In the genomic region with DNA sequence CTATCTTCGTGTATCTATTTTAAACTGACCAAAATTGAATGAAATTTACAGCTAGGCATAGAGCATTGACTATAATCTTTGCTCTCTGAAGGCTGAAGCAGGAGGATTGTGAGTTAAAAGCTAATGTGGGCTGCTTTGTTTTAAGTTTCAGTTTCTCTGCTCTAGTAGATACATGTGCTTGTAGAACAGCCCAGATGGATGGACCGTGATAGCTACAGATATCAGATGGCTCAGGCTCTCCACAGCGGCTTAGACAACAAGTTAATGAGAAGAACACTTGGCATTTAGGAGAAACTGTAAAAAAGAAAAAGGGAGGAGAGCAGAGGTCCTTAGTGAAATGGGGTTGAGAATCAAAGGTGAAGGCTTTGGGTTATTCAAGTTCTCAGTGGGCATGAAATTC, we compare ENCODE assay signal across 37 mouse cellular contexts. TPM values are rescaled to one million over a fixed set of nuclear protein-coding genes. Genes with fewer than 3 reads are reported as not detected.
DNase-seq lines count a peak whose midpoint lies in the region; ATAC-seq and TF ChIP-seq lines count a peak whose summit lies in the region.
"Had no signal": no experiment of that assay in that cellular context is flagged by ENCODE, and none has a peak within 500 bp of the region (broad histone marks: within the 10 kb centered on the region; RNA-seq: fewer than 3 reads in every experiment).

No protein-coding gene starts in this region.

- H3K9ac ChIP-seq in liver, embryonic 15.5 days, result no peak overlapping the region
- no peak overlapping the region for H3K9ac ChIP-seq in forebrain, postnatal 0 days
- H3K9ac ChIP-seq: embryonic facial prominence, embryonic 13.5 days; forebrain, embryonic 13.5 days; heart, embryonic 12.5 days; hindbrain, embryonic 14.5 days; lung, embryonic 14.5 days; midbrain, embryonic 12.5 days had no signal

- no peaks in the 10 kb centered on the region for H3K9me3 ChIP-seq in liver, embryonic 15.5 days (replicated peaks)
- H3K9me3 ChIP-seq in forebrain, postnatal 0 days (ENCODE audit: low read length), result no peaks in the 10 kb centered on the region
- H3K9me3 ChIP-seq: forebrain, embryonic 13.5 days; midbrain, embryonic 12.5 days had no signal

- WGBS in liver, embryonic 15.5 days (ENCODE audit: insufficient replicate concordance), result 35% methylated on average over 3 of the region's 3 CpGs
- 88% methylated on average over 3 of the region's 3 CpGs for WGBS in forebrain, postnatal 0 days

- H3K4me3 ChIP-seq in liver, embryonic 15.5 days (replicated peaks), result no peak overlapping the region
- H3K4me3 ChIP-seq in forebrain, postnatal 0 days (ENCODE audit: low read depth, low read length), result no peak overlapping the region
- H3K4me3 ChIP-seq: embryonic facial prominence, embryonic 13.5 days; forebrain, embryonic 13.5 days; gastrocnemius, adult 2 months; heart, embryonic 12.5 days; midbrain, embryonic 12.5 days had no signal

- TF ChIP-seq CTCF in forebrain, postnatal 0 days (IDR thresholded peaks at IDR 0.05; ENCODE audit: low read depth), result no peak

- intact Hi-C loops in heart, postnatal 36 days (cut with DNase I), result no loop called here

- peak overlapping the region; percentile 3; the same call in 1 of the 2 replicates for H3K4me2 ChIP-seq in liver, embryonic 15.5 days
- no peak overlapping the region for H3K4me2 ChIP-seq in forebrain, postnatal 0 days (ENCODE audit: low read depth)
- H3K4me2 ChIP-seq: embryonic facial prominence, embryonic 13.5 days; forebrain, embryonic 13.5 days; heart, embryonic 12.5 days; hindbrain, embryonic 14.5 days; lung, embryonic 14.5 days; midbrain, embryonic 12.5 days had no signal

- H3K27me3 ChIP-seq in liver, embryonic 15.5 days, result no peaks in the 10 kb centered on the region
- H3K27me3 ChIP-seq in forebrain, postnatal 0 days (ENCODE audit: insufficient read depth, low read length), result no peaks in the 10 kb centered on the region
- H3K27me3 ChIP-seq: embryonic facial prominence, embryonic 13.5 days; forebrain, embryonic 13.5 days; heart, embryonic 12.5 days; midbrain, embryonic 12.5 days had no signal

- peak overlapping the region; percentile 42 for H3K27ac ChIP-seq in liver, embryonic 15.5 days (replicated peaks)
- H3K27ac ChIP-seq in forebrain, postnatal 0 days (ENCODE audit: low read depth, low read length), result no peak overlapping the region
- H3K27ac ChIP-seq: embryonic facial prominence, embryonic 13.5 days; forebrain, embryonic 13.5 days; gastrocnemius, adult 2 months; hindbrain, embryonic 14.5 days; midbrain, embryonic 12.5 days had no signal

- peaks cover 87% of the 10 kb centered on the region for H3K36me3 ChIP-seq in liver, embryonic 15.5 days (replicated peaks)
- peaks cover 70% of the 10 kb centered on the region for H3K36me3 ChIP-seq in forebrain, postnatal 0 days (ENCODE audit: insufficient read depth)

- ATAC-seq in liver, embryonic 15.5 days (ENCODE audit: insufficient read depth), result peak; percentile 66
- ATAC-seq in forebrain, postnatal 0 days, result no peak
- ATAC-seq: forebrain, embryonic 13.5 days; intestine, postnatal 0 days had no signal

- peaks cover 29% of the 10 kb centered on the region for H3K4me1 ChIP-seq in liver, embryonic 15.5 days (replicated peaks)
- H3K4me1 ChIP-seq in forebrain, postnatal 0 days (ENCODE audit: insufficient read depth), result no peaks in the 10 kb centered on the region
- H3K4me1 ChIP-seq: embryonic facial prominence, embryonic 13.5 days; forebrain, embryonic 13.5 days; heart, embryonic 12.5 days; midbrain, embryonic 12.5 days had no signal

- peak; percentile 28 for DNase-seq in layer of hippocampus, adult 9-11 months
- no peak for DNase-seq in layer of hippocampus, adult 9-10 months (ENCODE audit: low spot score)
- DNase-seq in liver, result peak; percentile 37
- DNase-seq in forebrain, postnatal 0 days, result no peak
- no peak for DNase-seq in heart, postnatal 36 days
- DNase-seq in kidney, postnatal 4 days, result no peak
- DNase-seq in testis, postnatal 10 days (ENCODE audit: low spot score), result no peak
- DNase-seq: adrenal gland, postnatal 25 days; cerebellum, adult 11-12 months; cerebellum, adult 9-11 months; gastrocnemius, adult 2 months; gastrocnemius, postnatal 36 days; heart, adult 18-20 months; kidney, adult 9 months; kidney, postnatal 10 days; left cerebral cortex, postnatal 4 days; lung, embryonic 14.5 days; lung, postnatal 14 days; retina, postnatal 1 day; right cerebral cortex, postnatal 14 days had no signal

RNA-seq across cellular contexts. Expression of gene Arl9, which starts 13.1 kb away (rescaled TPM):
- 0.38 TPM in 1 of 2 replicates, not detected in the other for polyA plus RNA-seq in liver, embryonic 15.5 days (2015; fragmentation: Nextera tagmentation; extraction: Ambion mirVana)
- not detected in 2 replicates for total RNA-seq in forebrain, postnatal 0 days (2014; rRNA removed)
- polyA plus RNA-seq in forebrain, postnatal 0 days (2015; fragmentation: Nextera tagmentation; extraction: Ambion mirVana), result not detected in 2 replicates
- total RNA-seq in heart, postnatal 36 days (2021), result not detected
- total RNA-seq: gastrocnemius, adult 2 months; gastrocnemius, postnatal 36 days; heart, adult 18-20 months; hematopoietic stem cell, adult 5-6 weeks; layer of hippocampus, adult 18-20 months; layer of hippocampus, postnatal 25 days; monocyte, adult 5-6 weeks had no signal
- polyA plus RNA-seq: C2C12; embryonic facial prominence, embryonic 13.5 days; forebrain, embryonic 13.5 days; frontal cortex, adult 2 months; heart, embryonic 12.5 days; heart, postnatal 0 days; hindbrain, embryonic 14.5 days; intestine, postnatal 0 days; midbrain, embryonic 12.5 days; neural tube, embryonic 14.5 days; small intestine, adult 2 months; stomach, embryonic 14.5 days had no signal

RNA-seq across cellular contexts. Expression of gene Srp72, which starts 16.3 kb away (rescaled TPM):
- 40.0 and 41.3 TPM in 2 replicates for polyA plus RNA-seq in liver, embryonic 15.5 days (2015; fragmentation: Nextera tagmentation; extraction: Ambion mirVana)
- total RNA-seq in forebrain, postnatal 0 days (2014; rRNA removed), result 79.6 and 92.1 TPM in 2 replicates
- polyA plus RNA-seq in forebrain, postnatal 0 days (2015; fragmentation: Nextera tagmentation; extraction: Ambion mirVana), result 71.1 and 79.7 TPM in 2 replicates
- total RNA-seq in heart, postnatal 36 days (2021), result 10 to 100 TPM; 56.2 to 63.0 TPM

RNA-seq across cellular contexts. Expression of gene Thegl, which starts 25.0 kb away (rescaled TPM):
- 0.16 and 0.32 TPM in 2 replicates for polyA plus RNA-seq in liver, embryonic 15.5 days (2015; fragmentation: Nextera tagmentation; extraction: Ambion mirVana)
- total RNA-seq in forebrain, postnatal 0 days (2014; rRNA removed), result 0.77 and 0.86 TPM in 2 replicates
- polyA plus RNA-seq in forebrain, postnatal 0 days (2015; fragmentation: Nextera tagmentation; extraction: Ambion mirVana), result 1.5 and 1.6 TPM in 2 replicates
- not detected for total RNA-seq in heart, postnatal 36 days (2021)
- total RNA-seq: adrenal gland, postnatal 25 days; gastrocnemius, adult 2 months; gastrocnemius, postnatal 36 days; heart, adult 18-20 months; hematopoietic stem cell, adult 5-6 weeks; monocyte, adult 5-6 weeks had no signal
- polyA plus RNA-seq: C2C12; heart, embryonic 12.5 days; heart, postnatal 0 days; midbrain, embryonic 12.5 days had no signal

RNA-seq across cellular contexts. Expression of gene Ppat, which starts 39.4 kb away (rescaled TPM):
- polyA plus RNA-seq in liver, embryonic 15.5 days (2015; fragmentation: Nextera tagmentation; extraction: Ambion mirVana), result 21.9 and 23.1 TPM in 2 replicates
- 15.3 and 16.1 TPM in 2 replicates for total RNA-seq in forebrain, postnatal 0 days (2014; rRNA removed)
- polyA plus RNA-seq in forebrain, postnatal 0 days (2015; fragmentation: Nextera tagmentation; extraction: Ambion mirVana), result 10.5 and 11.2 TPM in 2 replicates
- total RNA-seq in heart, postnatal 36 days (2021), result 10 to 100 TPM; 10.9 to 23.1 TPM

RNA-seq across cellular contexts. Expression of gene Paics, which starts 39.7 kb away (rescaled TPM):
- polyA plus RNA-seq in liver, embryonic 15.5 days (2015; fragmentation: Nextera tagmentation; extraction: Ambion mirVana), result 157 and 158 TPM in 2 replicates
- 142 and 150 TPM in 2 replicates for total RNA-seq in forebrain, postnatal 0 days (2014; rRNA removed)
- 147 and 152 TPM in 2 replicates for polyA plus RNA-seq in forebrain, postnatal 0 days (2015; fragmentation: Nextera tagmentation; extraction: Ambion mirVana)
- total RNA-seq in heart, postnatal 36 days (2021), result 100 to 1,000 TPM; 159 to 162 TPM

Comparison
In these comparisons a context has a peak if more than half of its experiments do, and no peak if none do; other contexts are left out.
1. DNase-seq: peak in layer of hippocampus, adult 9-11 months (single experiment) and liver (single experiment); none in layer of hippocampus, adult 9-10 months (single experiment), forebrain, postnatal 0 days (single experiment), heart, postnatal 36 days (0 of 2), kidney, postnatal 4 days (0 of 2) and testis, postnatal 10 days (single experiment).